ENCODE assay signal across 8 mouse cellular contexts in genomic region chr17:33954646-33955554, GRCm38 (mm10). TPM values are rescaled to one million over a fixed set of nuclear protein-coding genes. Genes with fewer than 3 reads are reported as not detected.
DNase-seq lines count a peak whose midpoint lies in the region; ATAC-seq and TF ChIP-seq lines count a peak whose summit lies in the region.

No protein-coding gene starts in this region.

- H3K4me3 ChIP-seq in kidney, embryonic 15.5 days (replicated peaks) = peak overlapping the region; percentile 75
- H3K4me3 ChIP-seq in forebrain, embryonic 10.5 days = peak overlapping the region; percentile 71
- peak overlapping the region; percentile 94 for H3K4me3 ChIP-seq in kidney, postnatal 0 days (replicated peaks; ENCODE audit: low read depth, low read length)
- peak overlapping the region; percentile 84 for H3K4me3 ChIP-seq in midbrain, postnatal 0 days (ENCODE audit: low read depth, low read length)

- H3K4me1 ChIP-seq in kidney, embryonic 15.5 days = peaks cover 56% of the 10 kb centered on the region
- peaks cover 65% of the 10 kb centered on the region for H3K4me1 ChIP-seq in forebrain, embryonic 10.5 days
- peaks cover 29% of the 10 kb centered on the region for H3K4me1 ChIP-seq in kidney, postnatal 0 days (replicated peaks; ENCODE audit: insufficient read depth, low read length)
- H3K4me1 ChIP-seq in midbrain, postnatal 0 days (ENCODE audit: insufficient read depth, low read length) = peaks cover 19% of the 10 kb centered on the region; the same call in 1 of the 2 replicates

- DNase-seq in kidney, adult 11 months = no peak
- DNase-seq in NIH3T3 (ENCODE audit: low read depth) = peak; percentile 66
- DNase-seq in forebrain, embryonic 10.5 days (ENCODE audit: extremely low spot score, low spot score) = no peak
- peak; percentile 42 for DNase-seq in kidney, postnatal 0 days (ENCODE audit: low spot score)
- no peak for DNase-seq in midbrain, postnatal 0 days (ENCODE audit: low spot score)
- no peak for DNase-seq in layer of hippocampus, adult 9-10 months (ENCODE audit: low spot score)
- no peak for DNase-seq in thymus, adult 18-20 months

- under 1% methylated on average over 33 of the region's 33 CpGs for WGBS in kidney, embryonic 15.5 days
- under 1% methylated on average over 33 of the region's 33 CpGs for WGBS in forebrain, embryonic 10.5 days
- WGBS in kidney, postnatal 0 days = under 1% methylated on average over 33 of the region's 33 CpGs
- 1% methylated on average over 33 of the region's 33 CpGs for WGBS in midbrain, postnatal 0 days

- TF ChIP-seq CTCF in kidney, postnatal 0 days (IDR thresholded peaks at IDR 0.05; ENCODE audit: low read depth) = no peak
- TF ChIP-seq CTCF in midbrain, postnatal 0 days (IDR thresholded peaks at IDR 0.05) = no peak

- peak overlapping the region; percentile 94 for H3K27ac ChIP-seq in kidney, embryonic 15.5 days
- H3K27ac ChIP-seq in forebrain, embryonic 10.5 days = peak overlapping the region; percentile 95
- peak overlapping the region; percentile 91 for H3K27ac ChIP-seq in kidney, postnatal 0 days
- peak overlapping the region; percentile 96 for H3K27ac ChIP-seq in midbrain, postnatal 0 days (ENCODE audit: low read depth, low read length)

- no peak; the same call in 1 of the 2 replicates for ATAC-seq in kidney, embryonic 15.5 days (replicated peaks; ENCODE audit: low FRiP score)
- ATAC-seq in kidney, postnatal 0 days (replicated peaks; ENCODE audit: low FRiP score, low read depth) = no peak; the same call in 1 of the 2 replicates
- ATAC-seq in midbrain, postnatal 0 days (ENCODE audit: low FRiP score) = peak; percentile 14

- H3K27me3 ChIP-seq in kidney, embryonic 15.5 days = no peaks in the 10 kb centered on the region
- H3K27me3 ChIP-seq in forebrain, embryonic 10.5 days (ENCODE audit: poor library complexity, severe bottlenecking) = no peaks in the 10 kb centered on the region
- H3K27me3 ChIP-seq in kidney, postnatal 0 days (ENCODE audit: insufficient read depth, low read length) = no peaks in the 10 kb centered on the region
- no peaks in the 10 kb centered on the region for H3K27me3 ChIP-seq in midbrain, postnatal 0 days (ENCODE audit: insufficient read depth, low read length)

- H3K36me3 ChIP-seq in kidney, embryonic 15.5 days = peaks cover 54% of the 10 kb centered on the region
- H3K36me3 ChIP-seq in forebrain, embryonic 10.5 days (replicated peaks) = peaks cover 72% of the 10 kb centered on the region
- H3K36me3 ChIP-seq in kidney, postnatal 0 days (ENCODE audit: insufficient read depth, low read length) = peaks cover 30% of the 10 kb centered on the region
- peaks cover 33% of the 10 kb centered on the region for H3K36me3 ChIP-seq in midbrain, postnatal 0 days (ENCODE audit: insufficient read depth, low read length)

- peak overlapping the region; percentile 86 for H3K4me2 ChIP-seq in kidney, embryonic 15.5 days
- peak overlapping the region; percentile 80 for H3K4me2 ChIP-seq in kidney, postnatal 0 days (ENCODE audit: low read length)
- peak overlapping the region; percentile 74 for H3K4me2 ChIP-seq in midbrain, postnatal 0 days (ENCODE audit: low read depth, low read length, poor library complexity, severe bottlenecking)

- peak overlapping the region; percentile 89 for H3K9ac ChIP-seq in kidney, embryonic 15.5 days
- H3K9ac ChIP-seq in kidney, postnatal 0 days (ENCODE audit: low read depth, low read length) = peak overlapping the region; percentile 94
- H3K9ac ChIP-seq in midbrain, postnatal 0 days (replicated peaks; ENCODE audit: low read length, poor library complexity, severe bottlenecking) = peak overlapping the region; percentile 96

- no peaks in the 10 kb centered on the region for H3K9me3 ChIP-seq in kidney, embryonic 15.5 days (replicated peaks)
- H3K9me3 ChIP-seq in forebrain, embryonic 10.5 days = no peaks in the 10 kb centered on the region
- H3K9me3 ChIP-seq in kidney, postnatal 0 days (replicated peaks; ENCODE audit: low read length) = no peaks in the 10 kb centered on the region
- no peaks in the 10 kb centered on the region for H3K9me3 ChIP-seq in midbrain, postnatal 0 days (ENCODE audit: low read length)

RNA-seq across cellular contexts. Expression of gene Vps52, which starts 0.7 kb away (rescaled TPM):
- 48.0 and 53.5 TPM in 2 replicates for polyA plus RNA-seq in kidney, embryonic 15.5 days (2015; fragmentation: Nextera tagmentation; extraction: Ambion mirVana)
- 49.4 and 51.3 TPM in 2 replicates for polyA plus RNA-seq in forebrain, embryonic 10.5 days (2016; fragmentation: Nextera tagmentation; extraction: Ambion mirVana)
- 37.7 and 40.7 TPM in 2 replicates for polyA plus RNA-seq in kidney, postnatal 0 days (2015; fragmentation: Nextera tagmentation; extraction: Ambion mirVana)
- total RNA-seq in midbrain, postnatal 0 days (2014; rRNA removed) = 39.5 and 46.1 TPM in 2 replicates
- polyA plus RNA-seq in midbrain, postnatal 0 days (2015; fragmentation: Nextera tagmentation; extraction: Ambion mirVana) = 65.8 and 68.6 TPM in 2 replicates

RNA-seq across cellular contexts. Expression of gene Rps18, which starts 0.9 kb away (rescaled TPM):
- polyA plus RNA-seq in kidney, embryonic 15.5 days (2015; fragmentation: Nextera tagmentation; extraction: Ambion mirVana) = 1,731 and 1,904 TPM in 2 replicates
- 1,596 and 1,663 TPM in 2 replicates for polyA plus RNA-seq in forebrain, embryonic 10.5 days (2016; fragmentation: Nextera tagmentation; extraction: Ambion mirVana)
- polyA plus RNA-seq in kidney, postnatal 0 days (2015; fragmentation: Nextera tagmentation; extraction: Ambion mirVana) = 2,059 and 2,304 TPM in 2 replicates
- total RNA-seq in midbrain, postnatal 0 days (2014; rRNA removed) = 742 and 975 TPM in 2 replicates
- polyA plus RNA-seq in midbrain, postnatal 0 days (2015; fragmentation: Nextera tagmentation; extraction: Ambion mirVana) = 751 and 769 TPM in 2 replicates

RNA-seq across cellular contexts. Expression of gene B3galt4, which starts 3.6 kb away (rescaled TPM):
- polyA plus RNA-seq in kidney, embryonic 15.5 days (2015; fragmentation: Nextera tagmentation; extraction: Ambion mirVana) = 5.1 and 5.6 TPM in 2 replicates
- polyA plus RNA-seq in forebrain, embryonic 10.5 days (2016; fragmentation: Nextera tagmentation; extraction: Ambion mirVana) = 3.3 and 3.7 TPM in 2 replicates
- 6.7 and 8.1 TPM in 2 replicates for polyA plus RNA-seq in kidney, postnatal 0 days (2015; fragmentation: Nextera tagmentation; extraction: Ambion mirVana)
- 8.6 and 14.1 TPM in 2 replicates for total RNA-seq in midbrain, postnatal 0 days (2014; rRNA removed)
- 11.1 and 14.0 TPM in 2 replicates for polyA plus RNA-seq in midbrain, postnatal 0 days (2015; fragmentation: Nextera tagmentation; extraction: Ambion mirVana)

RNA-seq across cellular contexts. Expression of gene Wdr46, which starts 14.4 kb away (rescaled TPM):
- 41.8 and 44.0 TPM in 2 replicates for polyA plus RNA-seq in kidney, embryonic 15.5 days (2015; fragmentation: Nextera tagmentation; extraction: Ambion mirVana)
- 56.1 and 59.6 TPM in 2 replicates for polyA plus RNA-seq in forebrain, embryonic 10.5 days (2016; fragmentation: Nextera tagmentation; extraction: Ambion mirVana)
- polyA plus RNA-seq in kidney, postnatal 0 days (2015; fragmentation: Nextera tagmentation; extraction: Ambion mirVana) = 20.1 and 20.3 TPM in 2 replicates
- 14.3 and 15.7 TPM in 2 replicates for total RNA-seq in midbrain, postnatal 0 days (2014; rRNA removed)
- 14.6 and 17.3 TPM in 2 replicates for polyA plus RNA-seq in midbrain, postnatal 0 days (2015; fragmentation: Nextera tagmentation; extraction: Ambion mirVana)

RNA-seq across cellular contexts. Expression of gene Pfdn6, which starts 14.8 kb away (rescaled TPM):
- polyA plus RNA-seq in kidney, embryonic 15.5 days (2015; fragmentation: Nextera tagmentation; extraction: Ambion mirVana) = 171 and 183 TPM in 2 replicates
- polyA plus RNA-seq in forebrain, embryonic 10.5 days (2016; fragmentation: Nextera tagmentation; extraction: Ambion mirVana) = 239 and 242 TPM in 2 replicates
- 147 and 150 TPM in 2 replicates for polyA plus RNA-seq in kidney, postnatal 0 days (2015; fragmentation: Nextera tagmentation; extraction: Ambion mirVana)
- total RNA-seq in midbrain, postnatal 0 days (2014; rRNA removed) = 47.9 and 60.9 TPM in 2 replicates
- 170 and 185 TPM in 2 replicates for polyA plus RNA-seq in midbrain, postnatal 0 days (2015; fragmentation: Nextera tagmentation; extraction: Ambion mirVana)

Comparison
In these comparisons a context has a peak if more than half of its experiments do, and no peak if none do; other contexts are left out.
1. DNase-seq: peak in NIH3T3 (single experiment) and kidney, postnatal 0 days (single experiment); none in kidney, adult 11 months (single experiment), forebrain, embryonic 10.5 days (single experiment), midbrain, postnatal 0 days (single experiment), layer of hippocampus, adult 9-10 months (single experiment) and thymus, adult 18-20 months (0 of 2).
2. Peak in every context shown above with its lines, with median percentiles within 50 percentile points of each other: H3K27ac ChIP-seq, H3K4me2 ChIP-seq, H3K4me3 ChIP-seq and H3K9ac ChIP-seq.